Mouse (Mus musculus) midbrain, embryonic 13.5 days (tissue): ENCODE measurements around the gene Gnpda2. TPM values are rescaled to one million over a fixed set of nuclear protein-coding genes. Genes with fewer than 3 reads are reported as not detected.

Source experiments
- ATAC-seq: fragments of 200-750 bp; cut with Nextera tagmentation; 2 replicates; pipeline ENCODE4 v1.8.0; 2017; ENCODE audit warnings: mild to moderate bottlenecking, moderate TSS enrichment, moderate library complexity
- H3K27ac ChIP-seq: fragments of 300-500 bp; sonication (generic); 2 replicates; pipeline ENCODE4 v1.5.1; 2015; ENCODE audit warnings: inconsistent platforms, mild to moderate bottlenecking, moderate library complexity
- H3K27me3 ChIP-seq: fragments of 300-500 bp; sonication (generic); 2 replicates; pipeline ENCODE4 v1.6.1; 2015; ENCODE audit warnings: mild to moderate bottlenecking, inconsistent platforms
- H3K36me3 ChIP-seq: fragments of 300-500 bp; sonication (generic); 2 replicates; pipeline ENCODE4 v1.6.1; 2015; ENCODE audit warnings: mild to moderate bottlenecking, inconsistent platforms
- H3K4me1 ChIP-seq: fragments of 300-500 bp; sonication (generic); replicated peaks from 2 replicates; pipeline ENCODE4 v1.6.1; 2015; ENCODE audit warnings: inconsistent platforms
- H3K4me2 ChIP-seq: fragments of 300-500 bp; sonication (generic); replicated peaks from 2 replicates; pipeline ENCODE4 v1.6.1; 2015; ENCODE audit warnings: moderate library complexity, mild to moderate bottlenecking, inconsistent platforms
- H3K4me3 ChIP-seq: fragments of 300-500 bp; sonication (generic); replicated peaks from 2 replicates; pipeline ENCODE4 v1.5.1; 2015; ENCODE audit warnings: mild to moderate bottlenecking, inconsistent platforms
- H3K9ac ChIP-seq: fragments of 300-500 bp; sonication (generic); replicated peaks from 2 replicates; pipeline ENCODE4 v1.6.1; 2015; ENCODE audit warnings: mild to moderate bottlenecking, inconsistent platforms
- H3K9me3 ChIP-seq: fragments of 300-500 bp; sonication (generic); 2 replicates; pipeline ENCODE4 v1.6.1; 2016; ENCODE audit warnings: mild to moderate bottlenecking, inconsistent platforms
- WGBS: fragments of 180-500 bp; shearing (Covaris S2); methylation state at CpG from one replicate; pipeline ENCODE4 v1.1.7; 2015; 5-methylcytosine and 5-hydroxymethylcytosine counted together
- polyA plus RNA-seq: library from polyadenylated mRNA; unstranded; fragments of >200 nt; fragmentation: Nextera tagmentation; extraction: Ambion mirVana; gene quantifications from 2 replicates; pipeline ENCODE4 v1.2.1, GENCODE M21; 2015

The Gnpda2 gene
- 32.9 and 34.3 TPM in 2 replicates for polyA plus RNA-seq

- ATAC-seq, result peak; percentile 99
- 3% methylated on average over 42 of the region's 42 CpGs for WGBS
Observed at GRCm38 (mm10) chr5:69591640-69592461, at the start of gene Gnpda2. Gnpda2 (minus strand) TSS chr5:69592340.

GRCm38 (mm10) chr5:69634766-69635165, 42.6 kb upstream of the Gnpda2 start:
- Histone ChIP-seq H3K36me3 (no peaks in the 10 kb centered on the region), H3K9ac (no peak overlapping the region), H3K9me3 (no peaks in the 10 kb centered on the region), H3K4me1 (no peaks in the 10 kb centered on the region), H3K27ac (no peak overlapping the region), H3K4me2 (no peak overlapping the region), H3K27me3 (no peaks in the 10 kb centered on the region), H3K4me3 (no peak overlapping the region)
- WGBS, result 78% methylated on average over 4 of the region's 4 CpGs
- no peak for ATAC-seq

More at GRCm38 (mm10) chr5:69591640-69592461, at the start of gene Gnpda2:
- H3K4me1 ChIP-seq, result peaks cover 8% of the 10 kb centered on the region
- H3K4me2 ChIP-seq, result peak within 1 kb of the TSS; percentile 75
- H3K4me3 ChIP-seq, result peak within 1 kb of the TSS; percentile 77
- no peaks in the 10 kb centered on the region for H3K9me3 ChIP-seq
- no peaks in the 10 kb centered on the region for H3K27me3 ChIP-seq
- peaks cover 12% of the 10 kb centered on the region; the same call in 1 of the 2 replicates for H3K36me3 ChIP-seq
- peak within 1 kb of the TSS; percentile 88 for H3K27ac ChIP-seq
- peak within 1 kb of the TSS; percentile 89 for H3K9ac ChIP-seq

GRCm38 (mm10) chr5:69620899-69621298, 28.8 kb upstream of the Gnpda2 start:
- H3K4me3 ChIP-seq, result no peak overlapping the region
- H3K9ac ChIP-seq, result no peak overlapping the region
- no peak overlapping the region for H3K27ac ChIP-seq
- 81% methylated on average over 1 of the region's 1 CpGs for WGBS
- no peak overlapping the region for H3K4me2 ChIP-seq
- no peak for ATAC-seq
- no peaks in the 10 kb centered on the region for H3K36me3 ChIP-seq
- H3K27me3 ChIP-seq, result no peaks in the 10 kb centered on the region
- H3K9me3 ChIP-seq, result no peaks in the 10 kb centered on the region
- H3K4me1 ChIP-seq, result no peaks in the 10 kb centered on the region

- H3K27me3 ChIP-seq, result no peaks in the 10 kb centered on the region
- no peak for ATAC-seq
- H3K4me3 ChIP-seq, result no peak overlapping the region
- H3K27ac ChIP-seq, result no peak overlapping the region
- H3K36me3 ChIP-seq, result no peaks in the 10 kb centered on the region
- H3K4me2 ChIP-seq, result no peak overlapping the region
- no peaks in the 10 kb centered on the region for H3K9me3 ChIP-seq
- H3K9ac ChIP-seq, result no peak overlapping the region
- 28% methylated on average over 4 of the region's 4 CpGs for WGBS
- no peaks in the 10 kb centered on the region for H3K4me1 ChIP-seq
Observed at GRCm38 (mm10) chr5:69613209-69613796, 21.2 kb upstream of the Gnpda2 start.

GRCm38 (mm10) chr5:69601027-69601426, 8.9 kb upstream of the Gnpda2 start:
- Histone ChIP-seq H3K36me3 (no peaks in the 10 kb centered on the region), H3K4me1 (no peaks in the 10 kb centered on the region), H3K4me2 (no peak overlapping the region), H3K9me3 (no peaks in the 10 kb centered on the region), H3K27ac (no peak overlapping the region), H3K27me3 (no peaks in the 10 kb centered on the region), H3K9ac (no peak overlapping the region), H3K4me3 (no peak overlapping the region)
- ATAC-seq, result 0 out of 2 replicates have a peak, but pooled peaks have one; percentile 30

GRCm38 (mm10) chr5:69557404-69557935, 34.7 kb downstream of the Gnpda2 start:
- H3K9me3 ChIP-seq, result no peaks in the 10 kb centered on the region
- peaks cover 7% of the 10 kb centered on the region for H3K4me1 ChIP-seq
- WGBS, result 10% methylated on average over 16 of the region's 16 CpGs
- H3K4me2 ChIP-seq, result peak overlapping the region; percentile 64
- peak overlapping the region; percentile 88 for H3K4me3 ChIP-seq
- peaks cover 14% of the 10 kb centered on the region for H3K36me3 ChIP-seq
- no peaks in the 10 kb centered on the region for H3K27me3 ChIP-seq
- H3K27ac ChIP-seq, result peak overlapping the region; percentile 93
- peak overlapping the region; percentile 96 for H3K9ac ChIP-seq
- ATAC-seq, result peak; percentile 25

- Histone ChIP-seq H3K4me1 (peaks cover 7% of the 10 kb centered on the region), H3K27ac (peak within 1 kb of the TSS; percentile 93), H3K27me3 (no peaks in the 10 kb centered on the region), H3K9ac (peak within 1 kb of the TSS; percentile 96), H3K4me3 (peak within 1 kb of the TSS; percentile 88), H3K9me3 (no peaks in the 10 kb centered on the region), H3K36me3 (peaks cover 11% of the 10 kb centered on the region), H3K4me2 (peak within 1 kb of the TSS; percentile 64)
- 1% methylated on average over 72 of the region's 72 CpGs for WGBS
- peak; percentile 97 for ATAC-seq
Observed at GRCm38 (mm10) chr5:69556628-69557403, 35.3 kb downstream of the Gnpda2 start, which contains the start of gene Guf1. Guf1 (plus strand) TSS chr5:69556923.

GRCm38 (mm10) chr5:69542489-69542888, 49.7 kb downstream of the Gnpda2 start, which contains the start of gene Yipf7:
Yipf7 (minus strand) TSS chr5:69542648.
- no peak within 1 kb of the TSS for H3K9ac ChIP-seq
- no peak within 1 kb of the TSS for H3K27ac ChIP-seq
- ATAC-seq, result no peak
- H3K4me1 ChIP-seq, result no peaks in the 10 kb centered on the region
- no peaks in the 10 kb centered on the region for H3K36me3 ChIP-seq
- no peaks in the 10 kb centered on the region for H3K27me3 ChIP-seq
- no peak within 1 kb of the TSS for H3K4me3 ChIP-seq
- H3K4me2 ChIP-seq, result no peak within 1 kb of the TSS
- 81% methylated on average over 4 of the region's 4 CpGs for WGBS
- H3K9me3 ChIP-seq, result no peaks in the 10 kb centered on the region

GRCm38 (mm10) chr5:69541680-69542079, 50.5 kb downstream of the Gnpda2 start:
- Histone ChIP-seq H3K4me1 (no peaks in the 10 kb centered on the region), H3K27me3 (no peaks in the 10 kb centered on the region), H3K36me3 (no peaks in the 10 kb centered on the region), H3K9ac (no peak overlapping the region), H3K27ac (no peak overlapping the region), H3K4me2 (no peak overlapping the region), H3K4me3 (no peak overlapping the region), H3K9me3 (no peaks in the 10 kb centered on the region)
- no peak for ATAC-seq
- WGBS, result 67% methylated on average over 1 of the region's 1 CpGs

GRCm38 (mm10) chr5:69523944-69524343, 68.2 kb downstream of the Gnpda2 start:
- no peaks in the 10 kb centered on the region for H3K9me3 ChIP-seq
- ATAC-seq, result no peak

More at GRCm38 (mm10) chr5:69523944-69524343, 68.2 kb downstream of the Gnpda2 start:
- H3K27me3 ChIP-seq, result no peaks in the 10 kb centered on the region
- H3K9ac ChIP-seq, result no peak overlapping the region
- no peak overlapping the region for H3K4me3 ChIP-seq
- H3K36me3 ChIP-seq, result no peaks in the 10 kb centered on the region
- H3K4me1 ChIP-seq, result no peaks in the 10 kb centered on the region
- H3K4me2 ChIP-seq, result no peak overlapping the region
- no peak overlapping the region for H3K27ac ChIP-seq
